Mouse (Mus musculus) ES-Bruce4 (cell line): ENCODE data around the gene Vcl.

Experiments used
- CTCF ChIP-seq: IDR thresholded peaks from one replicate; pipeline ENCODE4 v1.8.1; 2011; ENCODE audit warnings: low read depth, low read length
- EP300 ChIP-seq: IDR thresholded peaks from 2 replicates; pipeline ENCODE4 v1.6.1; 2011; ENCODE audit warnings: low read depth, low read length; ENCODE audit not compliant: insufficient read depth

DNA sequence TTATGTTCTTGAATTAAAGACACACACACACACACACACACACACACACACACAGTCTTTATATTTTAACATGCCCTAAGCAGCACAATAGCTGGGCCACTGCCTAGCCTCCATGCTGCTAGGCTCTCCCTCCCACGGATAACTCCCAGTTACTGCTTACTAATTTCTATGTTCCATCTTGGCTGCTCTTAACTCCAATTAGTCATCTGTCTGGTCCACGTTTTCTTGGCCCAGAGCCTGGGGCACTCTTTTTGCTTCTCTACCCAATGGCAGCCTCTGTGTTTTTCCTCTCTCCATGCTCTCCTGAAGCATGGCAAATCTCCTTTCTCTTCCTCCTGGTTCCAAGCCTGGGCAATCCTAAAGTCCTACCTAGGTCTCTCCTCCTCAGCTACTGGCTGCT, 14.8 kb upstream of the Vcl start:
- no peak for TF ChIP-seq EP300
- no peak for TF ChIP-seq CTCF
